Mouse (Mus musculus) midbrain, embryonic 11.5 days (tissue): ENCODE data around the gene Fubp1. TPM values are rescaled to one million over a fixed set of nuclear protein-coding genes. Genes with fewer than 3 reads are reported as not detected.
"Not testable (repeated sequence)": the region's sequence is repeated elsewhere in the genome, so short reads cannot be mapped to it uniquely, and the experiment has no call there.

Source experiments
- ATAC-seq: fragments of 200-750 bp; cut with Nextera tagmentation; 2 replicates; pipeline ENCODE4 v1.8.0; 2017; ENCODE audit warnings: moderate TSS enrichment, moderate library complexity; ENCODE audit not compliant: low FRiP score
- DNase-seq: peaks from one replicate; pipeline ENCODE4 v3.0.0; 2015; ENCODE audit warnings: low spot score; ENCODE audit errors: missing footprints
- H3K27ac ChIP-seq: fragments of 300-500 bp; sonication (generic); 2 replicates; pipeline ENCODE4 v1.5.1; 2014; ENCODE audit warnings: low read depth, low read length
- H3K27me3 ChIP-seq: fragments of 300-500 bp; sonication (generic); 2 replicates; pipeline ENCODE4 v1.6.1; 2014; ENCODE audit warnings: mild to moderate bottlenecking, low read length, moderate library complexity, mixed read lengths; ENCODE audit not compliant: control insufficient read depth, insufficient read depth
- H3K36me3 ChIP-seq: fragments of 300-500 bp; sonication (generic); 2 replicates; pipeline ENCODE4 v1.6.1; 2014; ENCODE audit warnings: mild to moderate bottlenecking, low read length, moderate library complexity, mixed read lengths; ENCODE audit not compliant: control insufficient read depth, insufficient read depth
- H3K4me1 ChIP-seq: fragments of 300-500 bp; sonication (generic); 2 replicates; pipeline ENCODE4 v1.6.1; 2014; ENCODE audit warnings: low read length; ENCODE audit not compliant: control insufficient read depth, insufficient read depth
- H3K4me2 ChIP-seq: fragments of 300-500 bp; sonication (generic); 2 replicates; pipeline ENCODE4 v1.6.1; 2014; ENCODE audit warnings: mild to moderate bottlenecking, moderate library complexity
- H3K4me3 ChIP-seq: fragments of 300-500 bp; sonication (generic); 2 replicates; pipeline ENCODE4 v1.5.1; 2014; ENCODE audit warnings: low read depth, low read length
- H3K9ac ChIP-seq: fragments of 300-500 bp; sonication (generic); 2 replicates; pipeline ENCODE4 v1.6.1; 2014; ENCODE audit warnings: low read length
- H3K9me3 ChIP-seq: fragments of 300-500 bp; sonication (generic); 2 replicates; pipeline ENCODE4 v1.6.1; 2016; ENCODE audit warnings: low read length; ENCODE audit not compliant: control insufficient read depth
- WGBS: fragments of 180-500 bp; shearing (Covaris S2); extraction: QIAGEN DNeasy Blood & Tissue Kit; methylation state at CpG from one replicate; pipeline ENCODE4 v1.1.7; 2014; 5-methylcytosine and 5-hydroxymethylcytosine counted together
- polyA plus RNA-seq: library from polyadenylated mRNA; unstranded; fragments of >200 nt; fragmentation: Nextera tagmentation; extraction: Ambion mirVana; gene quantifications from 2 replicates; pipeline ENCODE4 v1.2.1, GENCODE M21; 2014

Fubp1 gene
- polyA plus RNA-seq, 1 experiment from 2014 or later: 452 TPM

DNA sequence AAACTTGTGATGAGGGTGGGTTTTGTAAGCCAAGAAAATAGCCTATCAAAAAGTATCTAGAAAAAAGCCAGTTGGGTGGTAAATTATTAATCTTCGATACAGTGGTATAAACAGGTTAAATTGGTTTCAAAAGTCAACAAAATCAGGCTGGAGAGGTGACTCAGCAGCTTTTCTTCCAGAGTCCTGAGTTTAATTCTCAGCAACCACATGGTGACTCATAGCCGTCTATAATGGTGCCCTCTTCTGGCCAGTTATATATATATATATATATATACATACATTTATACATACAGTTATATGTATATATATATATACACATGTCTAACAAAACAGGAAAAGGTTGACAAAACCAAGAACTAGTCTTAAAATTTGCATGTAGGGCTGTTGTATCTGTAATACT lies 28.6 kb downstream of the Fubp1 start:
- Histone ChIP-seq H3K36me3 (peaks cover 10% of the 10 kb centered on the region; the same call in 1 of the 2 replicates), H3K9ac (no peak overlapping the region), H3K4me3 (no peak overlapping the region), H3K4me1 (no peaks in the 10 kb centered on the region), H3K4me2 (no peak overlapping the region), H3K27ac (no peak overlapping the region), H3K9me3 (no peaks in the 10 kb centered on the region), H3K27me3 (no peaks in the 10 kb centered on the region)
- ATAC-seq (peak; percentile 45; the same call in 1 of the 2 replicates), DNase-seq (peak; percentile 84)
- 77% methylated on average over 2 of the region's 2 CpGs for WGBS

DNA sequence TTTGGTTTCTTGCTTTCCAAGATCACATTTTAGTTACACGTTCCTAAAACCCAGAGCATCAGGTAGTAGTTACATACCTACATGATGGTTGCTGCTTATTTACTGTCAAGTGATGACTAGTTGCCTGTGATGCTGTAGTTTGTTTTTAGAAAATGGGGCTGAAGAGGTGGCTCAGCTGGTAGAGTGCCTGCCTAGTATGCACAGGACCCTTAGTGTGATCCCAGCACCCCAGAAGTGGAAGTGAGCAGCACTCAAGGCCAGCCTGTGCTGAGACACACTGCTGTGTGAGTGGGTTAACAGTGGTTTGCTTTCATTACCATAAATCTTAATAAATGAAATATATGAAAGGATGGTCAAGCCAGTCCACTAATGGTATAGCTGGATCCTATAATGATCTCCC lies 29.4 kb downstream of the Fubp1 start:
- Histone ChIP-seq H3K9me3 (no peaks in the 10 kb centered on the region), H3K36me3 (peaks cover 10% of the 10 kb centered on the region; the same call in 1 of the 2 replicates), H3K9ac (no peak overlapping the region), H3K27me3 (no peaks in the 10 kb centered on the region), H3K27ac (no peak overlapping the region), H3K4me2 (no peak overlapping the region), H3K4me3 (no peak overlapping the region), H3K4me1 (no peaks in the 10 kb centered on the region)
- ATAC-seq (0 out of 2 replicates have a peak, but pooled peaks have one; percentile 26), DNase-seq (peak; percentile 78)
- WGBS: 92% methylated on average over 1 of the region's 1 CpGs

DNA sequence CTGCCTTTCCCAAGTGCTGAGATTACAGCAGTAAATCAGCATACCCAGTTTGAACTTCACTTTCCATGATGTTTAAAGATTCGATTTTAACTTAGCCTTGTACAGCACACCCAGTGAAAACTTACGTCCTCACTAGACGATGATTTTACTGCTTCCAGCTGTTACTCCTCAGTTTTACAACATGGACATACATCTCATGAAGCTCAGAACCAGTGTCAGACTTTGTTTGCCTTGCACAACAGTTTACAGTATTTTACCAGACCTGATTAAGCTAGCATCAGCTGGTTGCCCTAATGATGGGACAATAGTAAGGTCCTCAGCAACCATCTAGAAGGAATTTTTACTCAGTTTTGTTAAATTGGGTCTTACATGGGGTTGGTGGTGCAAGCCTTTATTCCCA lies 30.9 kb downstream of the Fubp1 start:
- no peaks in the 10 kb centered on the region for H3K9me3 ChIP-seq
- ATAC-seq (no peak), DNase-seq (peak; percentile 79)
- no peaks in the 10 kb centered on the region for H3K4me1 ChIP-seq
- H3K27me3 ChIP-seq: no peaks in the 10 kb centered on the region
- H3K4me3 ChIP-seq: no peak overlapping the region
- H3K27ac ChIP-seq: no peak overlapping the region
- H3K9ac ChIP-seq: no peak overlapping the region
- H3K36me3 ChIP-seq: peaks cover 8% of the 10 kb centered on the region; the same call in 1 of the 2 replicates
- 95% methylated on average over 3 of the region's 3 CpGs for WGBS
- H3K4me2 ChIP-seq: no peak overlapping the region

DNA sequence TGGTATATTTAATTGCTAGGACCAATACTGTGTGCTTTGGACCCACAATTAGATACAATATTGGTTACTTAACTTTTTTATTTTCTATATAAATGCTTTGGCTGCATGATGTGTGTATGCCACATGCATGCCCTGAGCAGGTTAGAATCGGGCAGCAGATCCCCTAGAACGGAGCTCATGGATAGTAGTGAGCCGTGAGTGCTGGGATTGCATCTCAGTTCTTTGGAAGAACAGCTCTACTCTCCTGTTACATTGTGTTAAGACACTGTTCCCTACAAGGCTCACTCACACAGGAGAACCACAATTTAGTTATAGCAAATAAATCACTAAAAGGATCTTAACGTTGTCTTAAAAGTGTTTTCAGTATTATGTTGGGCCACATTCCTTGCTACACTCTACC lies 33.1 kb downstream of the Fubp1 start:
- Histone ChIP-seq H3K9me3 (no peaks in the 10 kb centered on the region), H3K4me3 (no peak overlapping the region), H3K4me1 (no peaks in the 10 kb centered on the region), H3K4me2 (no peak overlapping the region), H3K27ac (no peak overlapping the region), H3K9ac (no peak overlapping the region), H3K27me3 (no peaks in the 10 kb centered on the region), H3K36me3 (no peaks in the 10 kb centered on the region; the same call in 1 of the 2 replicates)
- WGBS: 79% methylated on average over 4 of the region's 4 CpGs
- no peak for ATAC-seq
- peak; percentile 77 for DNase-seq

DNA sequence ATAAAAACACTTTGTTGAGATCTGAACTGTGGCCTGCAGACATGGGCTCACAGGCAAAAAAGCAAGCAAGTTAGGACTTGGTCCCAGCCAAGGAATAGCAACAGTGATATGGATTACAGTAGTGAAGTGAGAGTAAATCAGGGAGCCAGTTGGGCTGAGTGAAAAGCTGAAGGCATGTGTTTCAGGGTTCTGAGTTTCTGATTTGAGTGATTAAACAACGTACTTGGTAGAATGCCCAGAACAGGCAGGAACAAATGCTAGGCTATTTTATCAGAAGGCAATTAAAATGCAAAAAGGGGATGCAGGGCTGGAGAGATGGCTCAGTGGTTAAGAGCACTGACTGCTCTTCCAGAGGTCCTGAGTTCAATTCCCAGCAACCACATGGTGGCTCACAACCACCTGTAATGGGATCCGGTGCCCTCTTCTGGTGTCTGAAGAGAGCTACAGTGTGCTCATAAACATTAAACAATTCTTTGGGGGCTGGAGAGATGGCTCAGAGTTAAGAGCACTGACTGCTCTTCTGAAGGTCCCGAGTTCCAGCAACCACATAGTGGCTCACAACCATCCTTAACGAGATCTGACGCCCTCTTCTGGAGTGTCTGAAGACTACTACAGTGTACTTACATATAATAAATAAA lies 35.2 kb downstream of the Fubp1 start:
- DNase-seq (no peak), ATAC-seq (no peak)
- no peaks in the 10 kb centered on the region for H3K36me3 ChIP-seq
- H3K9ac ChIP-seq: no peak overlapping the region
- no peak overlapping the region for H3K4me3 ChIP-seq
- H3K27me3 ChIP-seq: no peaks in the 10 kb centered on the region
- H3K4me2 ChIP-seq: no peak overlapping the region
- no peak overlapping the region for H3K27ac ChIP-seq
- H3K9me3 ChIP-seq: no peaks in the 10 kb centered on the region
- no peaks in the 10 kb centered on the region for H3K4me1 ChIP-seq
- WGBS: 77% methylated on average over 5 of the region's 5 CpGs

DNA sequence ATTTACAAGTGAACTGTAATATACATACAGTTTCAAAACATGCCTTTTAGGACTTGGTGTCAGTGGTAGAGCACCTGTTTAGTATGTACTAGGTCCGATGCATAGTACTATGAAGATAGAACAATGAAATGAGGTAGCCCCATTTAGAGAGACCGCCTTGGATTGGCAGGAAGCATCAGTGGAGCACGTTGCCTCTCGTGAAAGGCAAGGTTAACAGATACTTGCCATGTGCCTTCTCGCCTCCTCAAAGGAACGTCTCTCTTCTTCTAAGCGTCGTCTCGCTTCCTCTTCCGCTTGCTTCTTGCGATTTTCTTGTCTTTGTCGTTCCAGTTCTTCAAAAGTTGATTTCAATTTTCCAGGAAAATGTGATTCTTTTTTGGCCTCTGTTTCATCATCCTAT lies 37.5 kb downstream of the Fubp1 start:
- no peaks in the 10 kb centered on the region for H3K4me1 ChIP-seq
- DNase-seq (no peak), ATAC-seq (no peak)
- no peak overlapping the region for H3K4me2 ChIP-seq
- no peak overlapping the region for H3K27ac ChIP-seq
- H3K4me3 ChIP-seq: no peak overlapping the region
- no peaks in the 10 kb centered on the region for H3K9me3 ChIP-seq
- H3K9ac ChIP-seq: no peak overlapping the region
- 92% methylated on average over 12 of the region's 12 CpGs for WGBS
- no peaks in the 10 kb centered on the region for H3K27me3 ChIP-seq
- no peaks in the 10 kb centered on the region for H3K36me3 ChIP-seq

DNA sequence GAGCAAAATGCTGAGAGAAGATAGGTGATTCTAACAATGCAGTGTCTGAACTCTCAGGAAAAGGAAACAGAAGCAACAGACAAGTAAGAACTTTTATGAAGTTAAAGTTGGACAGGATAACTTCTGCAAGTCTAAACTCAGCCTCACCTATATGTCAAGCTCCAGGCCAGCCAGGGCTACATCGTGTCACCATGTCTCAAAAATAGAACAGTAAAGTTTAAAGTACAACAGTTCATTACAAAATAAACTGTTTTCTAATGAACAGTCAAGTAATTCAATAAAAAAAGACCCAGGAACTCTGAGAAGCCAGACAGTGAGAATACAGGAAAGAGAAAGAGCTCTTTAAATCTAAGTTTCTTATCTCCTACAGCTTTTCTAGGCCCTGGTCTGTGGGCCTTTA lies 40.3 kb downstream of the Fubp1 start:
- DNase-seq: peak; percentile 37
- H3K9me3 ChIP-seq: no peaks in the 10 kb centered on the region
- no peak overlapping the region for H3K4me2 ChIP-seq
- WGBS: 91% methylated on average over 1 of the region's 1 CpGs
- H3K36me3 ChIP-seq: no peaks in the 10 kb centered on the region
- H3K27ac ChIP-seq: no peak overlapping the region
- no peak overlapping the region for H3K9ac ChIP-seq
- H3K4me1 ChIP-seq: no peaks in the 10 kb centered on the region
- no peaks in the 10 kb centered on the region for H3K27me3 ChIP-seq
- no peak for ATAC-seq
- H3K4me3 ChIP-seq: no peak overlapping the region

DNA sequence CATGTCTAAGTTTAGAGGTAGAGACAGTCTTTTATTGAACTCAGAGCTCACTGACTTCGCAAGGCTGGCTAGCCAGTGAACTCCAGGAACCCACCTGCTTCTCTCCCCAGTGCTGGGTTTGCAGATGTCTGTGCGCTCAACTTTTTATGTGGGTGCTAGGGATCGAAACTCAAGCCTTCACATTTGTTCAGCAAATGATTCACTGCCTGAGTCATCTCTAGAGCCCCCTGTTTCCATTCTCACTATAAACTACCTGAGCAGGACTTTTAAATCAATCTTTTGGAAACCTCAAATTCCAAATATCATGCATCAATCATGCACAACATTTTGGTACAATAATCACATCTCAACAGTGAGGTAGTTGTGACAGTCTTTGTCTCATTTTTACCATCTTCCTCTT lies 47.3 kb downstream of the Fubp1 start:
- no peak overlapping the region for H3K27ac ChIP-seq

DNA sequence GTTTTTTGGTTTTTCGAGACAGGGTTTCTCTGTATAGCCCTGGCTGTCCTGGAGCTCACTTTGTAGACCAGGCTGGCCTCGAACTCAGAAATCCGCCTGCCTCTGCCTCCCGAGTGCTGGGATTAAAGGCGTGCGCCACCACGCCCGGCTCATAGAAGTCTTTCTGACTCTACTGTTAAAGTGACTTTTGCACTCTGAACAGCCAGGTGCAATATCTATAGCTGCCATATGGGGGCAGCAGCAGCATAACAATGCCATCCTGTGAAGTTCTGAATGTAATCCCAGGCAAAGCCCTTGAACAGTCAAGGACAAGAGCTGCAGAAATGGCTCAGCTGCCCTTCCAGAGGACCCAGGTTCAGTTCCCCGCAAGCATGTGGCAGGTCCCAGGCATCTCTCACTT lies 49.2 kb downstream of the Fubp1 start:
- H3K9me3 ChIP-seq, H3K4me2 ChIP-seq, H3K9ac ChIP-seq, H3K27ac ChIP-seq, H3K4me3 ChIP-seq, H3K27me3 ChIP-seq, H3K36me3 ChIP-seq, H3K4me1 ChIP-seq: not testable (repeated sequence)
- 45% methylated on average over 7 of the region's 9 CpGs for WGBS
- peak; percentile 98 for DNase-seq
- ATAC-seq: peak; percentile 79

More for the DNA sequence above, 47.3 kb downstream of the Fubp1 start:
- no peak overlapping the region for H3K9ac ChIP-seq
- ATAC-seq (no peak), DNase-seq (no peak)
- H3K27me3 ChIP-seq: no peaks in the 10 kb centered on the region
- no peaks in the 10 kb centered on the region for H3K4me1 ChIP-seq
- H3K9me3 ChIP-seq: no peaks in the 10 kb centered on the region
- no peak overlapping the region for H3K4me3 ChIP-seq
- WGBS: 87% methylated on average over 3 of the region's 3 CpGs
- H3K36me3 ChIP-seq: no peaks in the 10 kb centered on the region
- H3K4me2 ChIP-seq: no peak overlapping the region
